Mouse (Mus musculus): ENCODE results near the gene Gm20388. TPM values are rescaled to one million over a fixed set of nuclear protein-coding genes. Genes with fewer than 3 reads are reported as not detected.

Gm20388 gene
- polyA plus RNA-seq, 1 experiment from 2014 or later: not detected

DNA sequence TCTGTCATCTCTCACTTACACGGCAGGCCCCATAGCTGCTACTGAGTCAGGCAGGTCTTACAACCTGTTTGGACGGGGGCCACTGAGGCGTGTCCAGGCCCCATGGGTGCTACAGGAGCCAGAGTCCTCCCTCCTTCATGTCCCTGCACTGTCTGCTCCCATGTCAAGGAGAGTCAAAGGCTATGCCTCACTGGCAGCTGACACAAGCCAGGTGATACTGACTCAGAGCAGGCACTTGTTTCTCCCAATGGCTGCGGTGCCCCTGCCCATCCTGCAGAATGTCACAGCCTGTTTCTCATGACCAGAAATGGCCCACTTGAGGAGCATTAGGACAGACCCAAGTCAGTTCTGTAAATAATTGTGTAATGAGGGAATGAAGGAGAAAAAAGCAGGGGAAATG is 2229.8 kb downstream of the Gm20388 start:
- 82% methylated on average over 4 of the region's 4 CpGs for WGBS
- no peak overlapping the region for H3K9ac ChIP-seq (ENCODE audit: low read length)
- H3K27ac ChIP-seq (ENCODE audit: low read length): no peak overlapping the region
- no peak overlapping the region for H3K4me3 ChIP-seq (ENCODE audit: low read length)
- no peaks in the 10 kb centered on the region for H3K36me3 ChIP-seq (ENCODE audit: control insufficient read depth, insufficient read depth, low read length)
- no peaks in the 10 kb centered on the region for H3K4me1 ChIP-seq (replicated peaks; ENCODE audit: control insufficient read depth, insufficient read depth, low read length)
- no peaks in the 10 kb centered on the region for H3K9me3 ChIP-seq (ENCODE audit: control insufficient read depth, low read length)
- H3K4me2 ChIP-seq (ENCODE audit: low read depth, low read length): no peak overlapping the region
- H3K27me3 ChIP-seq (ENCODE audit: control insufficient read depth, insufficient read depth, low read depth, low read length): no peaks in the 10 kb centered on the region
- no peak for ATAC-seq (ENCODE audit: low read depth)

DNA sequence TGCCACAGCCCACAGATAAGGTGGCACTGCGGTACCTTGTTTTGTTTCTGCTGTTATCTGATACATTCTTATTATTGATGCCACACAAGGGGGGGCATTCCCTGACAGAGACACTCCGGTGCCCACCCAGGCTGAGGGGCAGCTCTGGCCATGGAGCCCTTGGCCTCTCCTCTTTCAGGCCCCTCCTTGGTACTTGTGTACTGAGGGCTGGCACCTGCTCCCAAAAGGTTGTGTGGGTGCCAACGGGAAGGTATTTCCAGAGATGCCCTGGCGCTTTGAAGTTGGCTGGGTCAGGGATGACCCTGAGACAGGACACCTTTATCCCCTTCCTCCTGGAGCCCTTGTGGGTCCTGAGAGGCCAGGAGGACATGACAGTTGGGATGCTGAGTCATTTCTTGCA is 2231.8 kb downstream of the Gm20388 start:
- 86% methylated on average over 4 of the region's 4 CpGs for WGBS
- H3K4me2 ChIP-seq (ENCODE audit: low read depth, low read length): no peak overlapping the region
- no peak overlapping the region for H3K4me3 ChIP-seq (ENCODE audit: low read length)
- ATAC-seq (ENCODE audit: low read depth): no peak
- no peaks in the 10 kb centered on the region for H3K9me3 ChIP-seq (ENCODE audit: control insufficient read depth, low read length)
- no peaks in the 10 kb centered on the region for H3K27me3 ChIP-seq (ENCODE audit: control insufficient read depth, insufficient read depth, low read depth, low read length)
- H3K9ac ChIP-seq (ENCODE audit: low read length): no peak overlapping the region
- H3K4me1 ChIP-seq (replicated peaks; ENCODE audit: control insufficient read depth, insufficient read depth, low read length): no peaks in the 10 kb centered on the region
- H3K27ac ChIP-seq (ENCODE audit: low read length): no peak overlapping the region
- no peaks in the 10 kb centered on the region for H3K36me3 ChIP-seq (ENCODE audit: control insufficient read depth, insufficient read depth, low read length)

DNA sequence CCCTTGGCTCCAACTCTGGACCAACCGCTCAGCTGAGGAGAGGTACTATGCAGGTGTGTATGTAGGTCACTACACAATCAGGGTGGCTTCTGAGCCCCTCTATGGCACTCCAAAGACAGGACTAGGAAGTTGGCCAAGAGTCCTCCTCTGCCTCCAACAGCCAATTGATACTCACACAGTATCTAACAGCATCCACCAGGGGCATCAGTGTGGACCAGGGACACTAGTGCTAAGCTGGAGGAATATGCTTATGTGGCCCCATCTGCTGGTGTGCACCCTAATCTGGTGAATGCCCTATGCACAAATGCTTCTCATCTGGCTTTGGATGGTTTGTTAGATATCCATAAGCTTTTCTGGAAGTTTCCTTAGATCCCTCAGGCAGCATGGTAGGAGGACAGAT is 2232.6 kb downstream of the Gm20388 start:
- ATAC-seq (ENCODE audit: low read depth): no peak
- Histone ChIP-seq H3K27ac (ENCODE audit: low read length) (no peak overlapping the region), H3K4me1 (replicated peaks; ENCODE audit: control insufficient read depth, insufficient read depth, low read length) (no peaks in the 10 kb centered on the region), H3K4me3 (ENCODE audit: low read length) (no peak overlapping the region), H3K9me3 (ENCODE audit: control insufficient read depth, low read length) (no peaks in the 10 kb centered on the region), H3K4me2 (ENCODE audit: low read depth, low read length) (no peak overlapping the region), H3K36me3 (ENCODE audit: control insufficient read depth, insufficient read depth, low read length) (no peaks in the 10 kb centered on the region), H3K27me3 (ENCODE audit: control insufficient read depth, insufficient read depth, low read depth, low read length) (no peaks in the 10 kb centered on the region), H3K9ac (ENCODE audit: low read length) (no peak overlapping the region)
- 94% methylated on average over 1 of the region's 1 CpGs for WGBS

DNA sequence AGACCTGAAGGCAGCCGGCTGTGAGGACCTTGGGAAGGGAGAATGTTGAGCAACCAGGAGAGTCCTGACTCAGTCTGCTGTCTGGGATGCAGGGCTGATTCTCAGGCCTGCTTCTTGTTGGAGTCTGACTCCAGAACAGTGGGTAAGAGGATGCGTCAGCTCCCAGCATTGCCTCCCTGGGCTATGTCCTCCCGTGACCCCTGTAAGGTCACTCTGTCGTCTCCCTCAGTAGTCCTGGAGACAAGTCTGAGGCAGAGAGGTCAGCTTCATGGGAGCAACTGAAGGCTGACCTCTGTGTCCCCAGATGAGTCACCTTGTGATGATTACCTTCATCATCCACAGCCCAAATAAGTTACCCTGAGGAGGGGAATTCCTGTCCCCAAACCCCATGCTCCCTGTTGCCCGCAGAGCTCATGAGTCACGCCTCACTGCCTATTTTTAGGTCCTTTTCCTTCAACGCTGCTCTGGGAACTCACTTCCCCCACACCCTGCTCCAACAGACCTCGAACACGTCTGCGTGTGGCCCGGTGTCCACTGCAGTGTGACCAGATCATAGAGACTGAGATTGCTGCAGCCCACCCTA is 2234.2 kb downstream of the Gm20388 start:
- ATAC-seq (ENCODE audit: low read depth): no peak
- H3K27ac ChIP-seq (ENCODE audit: low read length): no peak overlapping the region
- no peaks in the 10 kb centered on the region for H3K9me3 ChIP-seq (ENCODE audit: control insufficient read depth, low read length)
- 65% methylated on average over 11 of the region's 11 CpGs for WGBS
- H3K27me3 ChIP-seq (ENCODE audit: control insufficient read depth, insufficient read depth, low read depth, low read length): no peaks in the 10 kb centered on the region
- H3K36me3 ChIP-seq (ENCODE audit: control insufficient read depth, insufficient read depth, low read length): no peaks in the 10 kb centered on the region
- no peak overlapping the region for H3K4me3 ChIP-seq (ENCODE audit: low read length)
- H3K4me2 ChIP-seq (ENCODE audit: low read depth, low read length): no peak overlapping the region
- H3K4me1 ChIP-seq (replicated peaks; ENCODE audit: control insufficient read depth, insufficient read depth, low read length): no peaks in the 10 kb centered on the region
- no peak overlapping the region for H3K9ac ChIP-seq (ENCODE audit: low read length)

DNA sequence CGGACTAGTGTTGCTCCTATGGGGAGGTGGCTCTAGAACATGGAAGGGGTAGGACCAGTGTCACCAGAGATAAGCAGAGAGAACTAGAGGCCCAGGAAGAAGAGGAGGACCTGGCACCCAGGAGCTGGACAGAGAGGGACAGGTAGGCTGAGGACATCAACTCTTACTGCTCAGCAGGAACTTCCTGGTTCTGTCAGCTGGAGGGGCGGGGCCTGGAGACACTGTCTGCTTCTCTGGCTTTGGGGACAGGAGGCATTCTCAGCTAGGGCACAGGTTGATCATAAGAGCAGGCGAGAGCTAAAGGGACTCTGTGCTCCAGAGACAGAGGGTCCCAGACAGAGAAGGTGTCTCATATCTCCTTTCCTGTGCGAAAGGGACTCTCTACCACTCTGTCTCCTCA is 2238.4 kb downstream of the Gm20388 start:
- no peaks in the 10 kb centered on the region for H3K4me1 ChIP-seq (replicated peaks; ENCODE audit: control insufficient read depth, insufficient read depth, low read length)
- no peak for ATAC-seq (ENCODE audit: low read depth)
- H3K4me2 ChIP-seq (ENCODE audit: low read depth, low read length): no peak overlapping the region
- no peak overlapping the region for H3K4me3 ChIP-seq (ENCODE audit: low read length)
- H3K9ac ChIP-seq (ENCODE audit: low read length): no peak overlapping the region
- H3K36me3 ChIP-seq (ENCODE audit: control insufficient read depth, insufficient read depth, low read length): no peaks in the 10 kb centered on the region
- WGBS: 74% methylated on average over 4 of the region's 4 CpGs
- no peaks in the 10 kb centered on the region for H3K9me3 ChIP-seq (ENCODE audit: control insufficient read depth, low read length)
- H3K27me3 ChIP-seq (ENCODE audit: control insufficient read depth, insufficient read depth, low read depth, low read length): no peaks in the 10 kb centered on the region
- no peak overlapping the region for H3K27ac ChIP-seq (ENCODE audit: low read length)

DNA sequence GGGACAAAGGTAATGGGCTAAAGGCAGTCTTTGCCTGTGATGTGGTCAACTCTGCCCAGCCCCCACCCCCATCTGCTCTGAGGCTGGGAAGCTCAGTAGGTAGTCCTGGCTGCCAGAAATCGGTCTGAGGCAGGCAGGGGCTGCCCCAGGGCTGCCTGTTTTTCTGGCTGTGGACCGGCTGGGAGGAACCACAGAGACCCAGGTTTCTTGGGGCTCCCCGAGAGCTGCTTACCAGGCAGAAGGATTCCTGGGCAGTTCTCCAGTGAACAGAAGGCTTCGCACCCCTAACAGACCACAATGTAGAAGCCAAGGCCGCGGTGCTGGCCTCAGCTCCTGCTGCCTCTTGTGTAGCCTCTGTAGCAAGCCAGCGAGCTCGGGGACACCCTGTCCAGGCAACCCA is 2239.0 kb downstream of the Gm20388 start:
- no peak overlapping the region for H3K9ac ChIP-seq (ENCODE audit: low read length)

DNA sequence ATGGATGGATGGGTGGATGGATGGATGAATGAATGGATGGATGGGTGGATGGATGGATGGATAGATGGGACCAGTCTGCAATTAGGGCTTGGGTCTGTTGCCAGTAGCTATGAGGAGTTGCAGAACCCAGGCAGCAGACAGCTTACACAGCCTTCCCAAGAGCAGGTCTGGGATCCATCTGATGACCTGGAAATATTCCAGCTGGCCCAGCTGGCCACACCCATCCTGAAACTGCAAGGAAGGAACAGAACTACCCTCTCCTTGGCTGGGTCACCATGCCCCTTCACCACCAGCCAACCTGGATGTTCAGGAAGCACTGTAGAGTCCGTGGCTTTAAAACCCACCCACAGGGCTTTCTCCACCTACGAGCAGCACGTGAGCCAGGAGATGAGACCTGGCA is 2240.9 kb downstream of the Gm20388 start:
- Histone ChIP-seq H3K4me1 (replicated peaks; ENCODE audit: control insufficient read depth, insufficient read depth, low read length) (no peaks in the 10 kb centered on the region), H3K9me3 (ENCODE audit: control insufficient read depth, low read length) (no peaks in the 10 kb centered on the region), H3K4me2 (ENCODE audit: low read depth, low read length) (no peak overlapping the region), H3K36me3 (ENCODE audit: control insufficient read depth, insufficient read depth, low read length) (no peaks in the 10 kb centered on the region), H3K27me3 (ENCODE audit: control insufficient read depth, insufficient read depth, low read depth, low read length) (no peaks in the 10 kb centered on the region), H3K9ac (ENCODE audit: low read length) (no peak overlapping the region), H3K27ac (ENCODE audit: low read length) (no peak overlapping the region), H3K4me3 (ENCODE audit: low read length) (no peak overlapping the region)
- 78% methylated on average over 3 of the region's 3 CpGs for WGBS
- no peak for ATAC-seq (ENCODE audit: low read depth)

More for the DNA sequence above, 2239.0 kb downstream of the Gm20388 start:
- H3K4me3 ChIP-seq (ENCODE audit: low read length): no peak overlapping the region
- no peak for ATAC-seq (ENCODE audit: low read depth)
- no peaks in the 10 kb centered on the region for H3K36me3 ChIP-seq (ENCODE audit: control insufficient read depth, insufficient read depth, low read length)
- no peaks in the 10 kb centered on the region for H3K9me3 ChIP-seq (ENCODE audit: control insufficient read depth, low read length)
- H3K27ac ChIP-seq (ENCODE audit: low read length): no peak overlapping the region
- H3K4me1 ChIP-seq (replicated peaks; ENCODE audit: control insufficient read depth, insufficient read depth, low read length): no peaks in the 10 kb centered on the region
- H3K27me3 ChIP-seq (ENCODE audit: control insufficient read depth, insufficient read depth, low read depth, low read length): no peaks in the 10 kb centered on the region
- WGBS: 83% methylated on average over 8 of the region's 8 CpGs
- no peak overlapping the region for H3K4me2 ChIP-seq (ENCODE audit: low read depth, low read length)

DNA sequence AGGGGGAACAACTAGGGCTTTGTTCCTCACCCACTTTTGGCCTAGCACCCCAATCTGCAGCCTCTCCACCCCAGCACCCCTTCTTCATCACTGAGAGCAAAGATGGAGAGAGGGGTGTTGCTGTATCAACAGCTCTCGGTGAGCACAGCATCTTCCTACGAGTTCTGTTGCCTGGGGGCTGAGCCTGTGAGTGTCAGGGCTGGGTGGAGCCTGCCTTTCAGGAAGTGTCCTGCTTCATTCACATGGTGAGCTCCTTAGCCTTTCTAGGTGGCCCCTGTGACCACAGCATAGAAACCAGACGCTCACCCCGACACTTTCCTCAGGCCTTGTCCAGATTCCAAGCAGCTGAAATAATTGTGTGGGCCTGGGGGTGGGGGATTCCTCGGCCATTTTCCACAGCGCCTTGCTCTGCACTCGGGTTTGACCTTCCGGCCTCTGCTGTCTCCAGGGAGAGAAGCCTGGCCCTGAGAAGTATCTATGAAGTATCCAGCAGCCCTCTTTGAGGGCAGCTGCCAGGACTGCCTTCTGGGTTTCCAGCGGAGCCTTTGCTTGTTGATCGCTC is 2244.5 kb downstream of the Gm20388 start:
- Histone ChIP-seq H3K36me3 (ENCODE audit: control insufficient read depth, insufficient read depth, low read length) (no peaks in the 10 kb centered on the region), H3K27ac (ENCODE audit: low read length) (no peak overlapping the region), H3K9me3 (ENCODE audit: control insufficient read depth, low read length) (no peaks in the 10 kb centered on the region), H3K4me1 (replicated peaks; ENCODE audit: control insufficient read depth, insufficient read depth, low read length) (no peaks in the 10 kb centered on the region), H3K9ac (ENCODE audit: low read length) (no peak overlapping the region), H3K4me3 (ENCODE audit: low read length) (no peak overlapping the region), H3K4me2 (ENCODE audit: low read depth, low read length) (no peak overlapping the region), H3K27me3 (ENCODE audit: control insufficient read depth, insufficient read depth, low read depth, low read length) (no peaks in the 10 kb centered on the region)
- 34% methylated on average over 10 of the region's 10 CpGs for WGBS
- ATAC-seq (ENCODE audit: low read depth): no peak

DNA sequence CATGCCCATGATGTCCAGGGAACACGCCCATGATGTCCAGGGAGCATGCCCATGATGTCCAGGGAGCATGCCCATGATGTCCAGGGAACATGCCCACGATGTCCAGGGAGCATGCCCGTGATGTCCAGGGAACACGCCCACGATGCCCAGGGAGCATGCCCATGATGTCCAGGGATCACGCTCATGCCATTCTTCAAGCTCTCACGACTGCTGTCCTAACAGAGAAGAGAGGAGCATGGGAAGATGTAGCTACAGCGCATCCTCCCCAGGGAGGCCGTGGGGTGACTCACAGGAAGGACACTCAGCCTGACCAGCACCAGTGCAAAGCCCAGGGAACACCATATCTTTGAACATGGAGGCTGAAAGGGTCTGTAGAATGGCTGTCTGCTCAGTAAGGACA is 2245.3 kb downstream of the Gm20388 start:
- WGBS: 86% methylated on average over 9 of the region's 9 CpGs
- Histone ChIP-seq H3K36me3 (ENCODE audit: control insufficient read depth, insufficient read depth, low read length) (no peaks in the 10 kb centered on the region), H3K9ac (ENCODE audit: low read length) (no peak overlapping the region), H3K9me3 (ENCODE audit: control insufficient read depth, low read length) (no peaks in the 10 kb centered on the region), H3K27ac (ENCODE audit: low read length) (no peak overlapping the region), H3K4me2 (ENCODE audit: low read depth, low read length) (no peak overlapping the region), H3K27me3 (ENCODE audit: control insufficient read depth, insufficient read depth, low read depth, low read length) (no peaks in the 10 kb centered on the region), H3K4me1 (replicated peaks; ENCODE audit: control insufficient read depth, insufficient read depth, low read length) (no peaks in the 10 kb centered on the region), H3K4me3 (ENCODE audit: low read length) (no peak overlapping the region)
- no peak for ATAC-seq (ENCODE audit: low read depth)

DNA sequence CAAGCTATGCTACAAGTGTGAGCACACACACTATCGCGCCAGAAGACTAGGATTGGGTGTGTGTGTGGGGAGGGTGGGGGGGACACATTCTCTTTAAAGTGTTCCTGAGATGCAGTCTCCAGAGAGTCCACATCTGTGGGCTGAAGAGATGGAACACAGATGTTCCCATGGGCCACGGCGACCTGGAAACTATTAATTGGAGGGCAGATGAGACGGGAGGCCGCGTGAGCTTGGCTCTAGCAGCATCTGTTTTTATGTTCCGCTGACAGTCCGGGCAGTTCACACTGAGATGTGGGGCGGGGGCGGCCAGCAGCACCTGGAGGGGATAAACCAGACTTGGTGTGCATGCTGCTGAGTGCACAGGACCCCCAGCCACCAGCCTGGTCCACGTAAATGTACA is 2247.0 kb downstream of the Gm20388 start:
- H3K9ac ChIP-seq (ENCODE audit: low read length): no peak overlapping the region
- no peak overlapping the region for H3K27ac ChIP-seq (ENCODE audit: low read length)
- WGBS: 66% methylated on average over 12 of the region's 12 CpGs
- no peaks in the 10 kb centered on the region for H3K36me3 ChIP-seq (ENCODE audit: control insufficient read depth, insufficient read depth, low read length)
- H3K27me3 ChIP-seq (ENCODE audit: control insufficient read depth, insufficient read depth, low read depth, low read length): no peaks in the 10 kb centered on the region
- H3K4me2 ChIP-seq (ENCODE audit: low read depth, low read length): no peak overlapping the region
- ATAC-seq (ENCODE audit: low read depth): no peak
- no peaks in the 10 kb centered on the region for H3K9me3 ChIP-seq (ENCODE audit: control insufficient read depth, low read length)
- H3K4me3 ChIP-seq (ENCODE audit: low read length): no peak overlapping the region
- H3K4me1 ChIP-seq (replicated peaks; ENCODE audit: control insufficient read depth, insufficient read depth, low read length): no peaks in the 10 kb centered on the region
